Mouse (Mus musculus): Measurements from ENCODE around the gene Nr2c2ap. TPM values are rescaled to one million over a fixed set of nuclear protein-coding genes. Genes with fewer than 3 reads are reported as not detected.

The Nr2c2ap gene
- polyA plus RNA-seq, 1 experiment, result not detected

DNA sequence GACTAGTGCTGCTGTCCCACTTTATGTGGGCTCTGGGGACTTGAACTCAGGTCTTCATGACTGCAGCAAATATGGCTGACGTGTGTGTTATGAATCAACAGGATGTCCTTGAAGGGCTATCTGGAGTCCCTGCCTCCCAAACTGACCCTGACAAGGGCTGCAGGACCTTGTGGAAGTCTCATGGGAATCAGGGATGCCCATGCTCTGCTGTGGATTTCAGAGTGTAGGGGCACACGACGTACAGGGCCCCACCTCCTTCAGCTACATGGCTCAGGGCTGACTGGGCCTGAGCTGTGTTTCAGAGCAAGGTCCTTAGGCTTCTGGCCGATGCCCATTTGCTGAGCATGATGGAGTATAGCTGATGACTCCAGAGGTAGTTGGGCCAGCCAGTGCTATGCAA lies 52.1 kb downstream of the Nr2c2ap start:
- H3K27ac ChIP-seq (ENCODE audit: insufficient read depth, low read depth, low read length), result no peak overlapping the region
- no peak for TF ChIP-seq CTCF (IDR thresholded peaks at IDR 0.05; ENCODE audit: insufficient read depth, low read depth, low read length)
- no peak for TF ChIP-seq POLR2A (IDR thresholded peaks at IDR 0.05; ENCODE audit: insufficient read depth, low read depth, low read length)
- no peak overlapping the region for H3K4me3 ChIP-seq (ENCODE audit: insufficient read depth, low read depth, low read length)
- 84% methylated on average over 4 of the region's 4 CpGs for WGBS
- no peaks in the 10 kb centered on the region for H3K4me1 ChIP-seq (ENCODE audit: control insufficient read depth, insufficient read depth, low read length)

Other genes with a start within 250 kb of the Nr2c2ap start
- not detected in 2 replicates for gene Cilp2, start 243.6 kb upstream of the Nr2c2ap start, polyA plus RNA-seq (2012; ENCODE audit: insufficient read depth, insufficient read length, low replicate concordance, missing spikeins)
- gene Tssk6, start 229.1 kb upstream of the Nr2c2ap start, polyA plus RNA-seq (2012; ENCODE audit: insufficient read depth, insufficient read length, low replicate concordance, missing spikeins), result not detected in 2 replicates
- not detected in 2 replicates for gene Ndufa13, start 228.8 kb upstream of the Nr2c2ap start, polyA plus RNA-seq (2012; ENCODE audit: insufficient read depth, insufficient read length, low replicate concordance, missing spikeins)
- not detected in 2 replicates for gene Yjefn3, start 228.6 kb upstream of the Nr2c2ap start, polyA plus RNA-seq (2012; ENCODE audit: insufficient read depth, insufficient read length, low replicate concordance, missing spikeins)
- not detected in 2 replicates for gene Gatad2a, start 134.9 kb upstream of the Nr2c2ap start, polyA plus RNA-seq (2012; ENCODE audit: insufficient read depth, insufficient read length, low replicate concordance, missing spikeins)
- gene Mau2, start 88.6 kb upstream of the Nr2c2ap start, polyA plus RNA-seq (2012; ENCODE audit: insufficient read depth, insufficient read length, low replicate concordance, missing spikeins), result not detected in 2 replicates
- not detected in 2 replicates for gene Sugp1, start 88.5 kb upstream of the Nr2c2ap start, polyA plus RNA-seq (2012; ENCODE audit: insufficient read depth, insufficient read length, low replicate concordance, missing spikeins)
- not detected in 2 replicates for gene Tm6sf2, start 58.4 kb upstream of the Nr2c2ap start, polyA plus RNA-seq (2012; ENCODE audit: insufficient read depth, insufficient read length, low replicate concordance, missing spikeins)
- gene Hapln4, start 47.9 kb upstream of the Nr2c2ap start, polyA plus RNA-seq (2012; ENCODE audit: insufficient read depth, insufficient read length, low replicate concordance, missing spikeins), result not detected in 2 replicates
- 84.7 TPM in 1 of 2 replicates, not detected in the other for gene Ncan, start 10.5 kb upstream of the Nr2c2ap start, polyA plus RNA-seq (2012; ENCODE audit: insufficient read depth, insufficient read length, low replicate concordance, missing spikeins)
- not detected in 2 replicates for gene Rfxank, start 7.8 kb downstream of the Nr2c2ap start, polyA plus RNA-seq (2012; ENCODE audit: insufficient read depth, insufficient read length, low replicate concordance, missing spikeins)
- gene Borcs8, start 8.2 kb downstream of the Nr2c2ap start, polyA plus RNA-seq (2012; ENCODE audit: insufficient read depth, insufficient read length, low replicate concordance, missing spikeins), result not detected in 2 replicates
- gene Mef2b, start 8.4 kb downstream of the Nr2c2ap start, polyA plus RNA-seq (2012; ENCODE audit: insufficient read depth, insufficient read length, low replicate concordance, missing spikeins), result not detected in 2 replicates
- not detected in 2 replicates for gene Tmem161a, start 41.0 kb downstream of the Nr2c2ap start, polyA plus RNA-seq (2012; ENCODE audit: insufficient read depth, insufficient read length, low replicate concordance, missing spikeins)
- gene Slc25a42, start 81.0 kb downstream of the Nr2c2ap start, polyA plus RNA-seq (2012; ENCODE audit: insufficient read depth, insufficient read length, low replicate concordance, missing spikeins), result not detected in 2 replicates
- gene Sugp2, start 102.9 kb downstream of the Nr2c2ap start, polyA plus RNA-seq (2012; ENCODE audit: insufficient read depth, insufficient read length, low replicate concordance, missing spikeins), result not detected in 2 replicates
- gene Armc6, start 103.1 kb downstream of the Nr2c2ap start, polyA plus RNA-seq (2012; ENCODE audit: insufficient read depth, insufficient read length, low replicate concordance, missing spikeins), result not detected in 2 replicates
- not detected in 2 replicates for gene Homer3, start 151.5 kb downstream of the Nr2c2ap start, polyA plus RNA-seq (2012; ENCODE audit: insufficient read depth, insufficient read length, low replicate concordance, missing spikeins)
- not detected in 2 replicates for gene Ddx49, start 171.2 kb downstream of the Nr2c2ap start, polyA plus RNA-seq (2012; ENCODE audit: insufficient read depth, insufficient read length, low replicate concordance, missing spikeins)
- not detected in 2 replicates for gene Cope, start 171.2 kb downstream of the Nr2c2ap start, polyA plus RNA-seq (2012; ENCODE audit: insufficient read depth, insufficient read length, low replicate concordance, missing spikeins)
- gene Cers1, start 184.4 kb downstream of the Nr2c2ap start, polyA plus RNA-seq (2012; ENCODE audit: insufficient read depth, insufficient read length, low replicate concordance, missing spikeins), result not detected in 2 replicates
- gene Gdf1, start 198.5 kb downstream of the Nr2c2ap start, polyA plus RNA-seq (2012; ENCODE audit: insufficient read depth, insufficient read length, low replicate concordance, missing spikeins), result not detected in 2 replicates
- gene Upf1, start 221.9 kb downstream of the Nr2c2ap start, polyA plus RNA-seq (2012; ENCODE audit: insufficient read depth, insufficient read length, low replicate concordance, missing spikeins), result not detected in 2 replicates
- gene Comp, start 242.2 kb downstream of the Nr2c2ap start, polyA plus RNA-seq (2012; ENCODE audit: insufficient read depth, insufficient read length, low replicate concordance, missing spikeins), result not detected in 2 replicates